Mouse (Mus musculus) liver, adult 2 months (tissue): ENCODE results near the gene Ttc23l. TPM values are rescaled to one million over a fixed set of nuclear protein-coding genes. Genes with fewer than 3 reads are reported as not detected.

Experiments used
- DNase-seq: peaks from one replicate; pipeline ENCODE4 v3.0.0-alpha.2; 2011; ENCODE audit warnings: low read depth, low spot score; ENCODE audit errors: extremely low read depth
- H3K27ac ChIP-seq: fragments of 200-500 bp; replicated peaks from 2 replicates; pipeline ENCODE4 v1.5.1; 2012; ENCODE audit warnings: low read depth, mild to moderate bottlenecking, control low read depth, inconsistent platforms, low read length; ENCODE audit not compliant: insufficient read depth
- H3K27me3 ChIP-seq: fragments of 200-500 bp; 2 replicates; pipeline ENCODE4 v1.6.1; 2012; ENCODE audit warnings: mild to moderate bottlenecking, moderate library complexity, low read length, inconsistent platforms; ENCODE audit not compliant: control insufficient read depth, insufficient read depth
- H3K36me3 ChIP-seq: fragments of 200-500 bp; 2 replicates; pipeline ENCODE4 v1.6.1; 2012; ENCODE audit warnings: low read length, inconsistent platforms; ENCODE audit not compliant: control insufficient read depth, insufficient read depth
- H3K4me1 ChIP-seq: fragments of 200-500 bp; 2 replicates; pipeline ENCODE4 v1.6.1; 2011; ENCODE audit warnings: low read length; ENCODE audit not compliant: control insufficient read depth, insufficient read depth
- H3K4me3 ChIP-seq: fragments of 200-500 bp; 2 replicates; pipeline ENCODE4 v1.5.1; 2011; ENCODE audit warnings: low read depth, mild to moderate bottlenecking, control low read depth, low read length, moderate library complexity; ENCODE audit not compliant: insufficient read depth
- H3K79me2 ChIP-seq: fragments of 200-500 bp; 2 replicates; pipeline ENCODE4 v1.6.1; 2012; ENCODE audit warnings: inconsistent platforms, mild to moderate bottlenecking, low read length, moderate library complexity; ENCODE audit not compliant: control insufficient read depth, insufficient read depth
- H3K9ac ChIP-seq: fragments of 200-500 bp; 2 replicates; pipeline ENCODE4 v1.6.1; 2012; ENCODE audit warnings: low read depth, mild to moderate bottlenecking, control low read depth, inconsistent platforms, low read length
- CTCF ChIP-seq: fragments of 200-500 bp; IDR thresholded peaks from 2 replicates; pipeline ENCODE4 v1.5.1; 2011; ENCODE audit warnings: low read depth, low read length, control low read depth
- POLR2A ChIP-seq: fragments of 200-500 bp; IDR thresholded peaks from 2 replicates; pipeline ENCODE4 v1.6.1; 2011; ENCODE audit warnings: low read length, control low read depth; ENCODE audit not compliant: insufficient read depth; ENCODE audit errors: extremely low read depth
- WGBS: fragments of 180-500 bp; shearing (Covaris S2); methylation state at CpG from one replicate; pipeline ENCODE4 v1.1.7; 2018; 5-methylcytosine and 5-hydroxymethylcytosine counted together
- polyA plus RNA-seq: library from polyadenylated mRNA; depleted of rRNA; stranded (reverse); fragments of >200 nt; gene quantifications from 2 replicates; pipeline ENCODE4 v1.2.3, GENCODE M21; 2012
- total RNA-seq: library from RNA; depleted of rRNA; stranded (reverse); fragments of >200 nt; gene quantifications from 2 replicates; pipeline ENCODE4 v1.2.3, GENCODE M21; 2014

Gene Ttc23l
- total and polyA plus RNA-seq, 2 experiments: not detected

GRCm38 (mm10) chr15:10594910-10595309 is 36.4 kb upstream of the Ttc23l start:
- no peaks in the 10 kb centered on the region for H3K27me3 ChIP-seq
- peaks cover 11% of the 10 kb centered on the region for H3K36me3 ChIP-seq
- H3K4me3 ChIP-seq: no peak overlapping the region
- no peak overlapping the region for H3K27ac ChIP-seq
- no peak for TF ChIP-seq POLR2A
- no peak for TF ChIP-seq CTCF
- no peak overlapping the region for H3K9ac ChIP-seq
- DNase-seq: no peak
- H3K79me2 ChIP-seq: no peaks in the 10 kb centered on the region; the same call in 1 of the 2 replicates
- 94% methylated on average over 10 of the region's 10 CpGs for WGBS
- peaks cover 6% of the 10 kb centered on the region for H3K4me1 ChIP-seq

- H3K4me3 ChIP-seq: no peak overlapping the region
- H3K79me2 ChIP-seq: no peaks in the 10 kb centered on the region; the same call in 1 of the 2 replicates
- H3K27me3 ChIP-seq: no peaks in the 10 kb centered on the region
- 59% methylated on average over 6 of the region's 6 CpGs for WGBS
- peaks cover 4% of the 10 kb centered on the region; the same call in 1 of the 2 replicates for H3K4me1 ChIP-seq
- H3K27ac ChIP-seq: no peak overlapping the region
- H3K36me3 ChIP-seq: peaks cover 17% of the 10 kb centered on the region
- no peak overlapping the region for H3K9ac ChIP-seq
- TF ChIP-seq CTCF (no peak), POLR2A (no peak)
- DNase-seq: no peak
Observed at GRCm38 (mm10) chr15:10593094-10593493, 34.6 kb upstream of the Ttc23l start.

GRCm38 (mm10) chr15:10586565-10586964 is 28.1 kb upstream of the Ttc23l start:
- 80% methylated on average over 2 of the region's 2 CpGs for WGBS
- Histone ChIP-seq H3K9ac (no peak overlapping the region), H3K27me3 (no peaks in the 10 kb centered on the region), H3K4me3 (no peak overlapping the region), H3K4me1 (no peaks in the 10 kb centered on the region), H3K27ac (no peak overlapping the region), H3K36me3 (peaks cover 34% of the 10 kb centered on the region), H3K79me2 (no peaks in the 10 kb centered on the region)
- TF ChIP-seq CTCF (no peak), POLR2A (no peak)
- DNase-seq: no peak

- no peaks in the 10 kb centered on the region for H3K79me2 ChIP-seq
- no peak overlapping the region for H3K27ac ChIP-seq
- H3K4me3 ChIP-seq: no peak overlapping the region
- DNase-seq: no peak
- H3K36me3 ChIP-seq: peaks cover 31% of the 10 kb centered on the region
- 94% methylated on average over 10 of the region's 10 CpGs for WGBS
- no peaks in the 10 kb centered on the region for H3K4me1 ChIP-seq
- no peaks in the 10 kb centered on the region for H3K27me3 ChIP-seq
- no peak for TF ChIP-seq CTCF
- no peak for TF ChIP-seq POLR2A
- no peak overlapping the region for H3K9ac ChIP-seq
Observed at GRCm38 (mm10) chr15:10584359-10585187, 26.1 kb upstream of the Ttc23l start.

GRCm38 (mm10) chr15:10583408-10583807 is 24.9 kb upstream of the Ttc23l start:
- no peak overlapping the region for H3K4me3 ChIP-seq
- no peaks in the 10 kb centered on the region for H3K27me3 ChIP-seq
- H3K9ac ChIP-seq: no peak overlapping the region
- WGBS: 43% methylated on average over 8 of the region's 8 CpGs
- H3K27ac ChIP-seq: no peak overlapping the region
- DNase-seq: peak; percentile 63
- peaks cover 32% of the 10 kb centered on the region for H3K36me3 ChIP-seq
- TF ChIP-seq CTCF (peak; percentile 66), POLR2A (no peak)
- H3K4me1 ChIP-seq: no peaks in the 10 kb centered on the region
- H3K79me2 ChIP-seq: no peaks in the 10 kb centered on the region

- H3K27me3 ChIP-seq: no peaks in the 10 kb centered on the region
- 95% methylated on average over 3 of the region's 3 CpGs for WGBS
- DNase-seq: no peak
- no peaks in the 10 kb centered on the region for H3K4me1 ChIP-seq
- H3K36me3 ChIP-seq: peaks cover 36% of the 10 kb centered on the region
- no peak overlapping the region for H3K27ac ChIP-seq
- no peak for TF ChIP-seq CTCF
- no peak for TF ChIP-seq POLR2A
- no peaks in the 10 kb centered on the region for H3K79me2 ChIP-seq
- no peak overlapping the region for H3K9ac ChIP-seq
- H3K4me3 ChIP-seq: no peak overlapping the region
Observed at GRCm38 (mm10) chr15:10579159-10579558, 20.7 kb upstream of the Ttc23l start.
